Mouse (Mus musculus) bone marrow macrophage, adult 2 months (primary cell): ENCODE measurements around the gene Cd96. TPM values are rescaled to one million over a fixed set of nuclear protein-coding genes. Genes with fewer than 3 reads are reported as not detected.

Experiments
- H3K27ac ChIP-seq: 2 replicates; pipeline ENCODE4 v1.5.1; 2012; ENCODE audit warnings: low read depth, low read length; ENCODE audit not compliant: insufficient read depth
- H3K4me1 ChIP-seq: 2 replicates; pipeline ENCODE4 v1.6.1; 2012; ENCODE audit warnings: low read length; ENCODE audit not compliant: control insufficient read depth, insufficient read depth
- H3K4me3 ChIP-seq: 2 replicates; pipeline ENCODE4 v1.5.1; 2012; ENCODE audit warnings: mild to moderate bottlenecking, low read length, moderate library complexity; ENCODE audit not compliant: insufficient read depth
- CTCF ChIP-seq: IDR thresholded peaks from 2 replicates; pipeline ENCODE4 v1.5.1; 2012; ENCODE audit warnings: low read depth, mild to moderate bottlenecking, low read length, moderate library complexity
- POLR2A ChIP-seq: IDR thresholded peaks from 2 replicates; pipeline ENCODE4 v1.6.1; 2012; ENCODE audit warnings: mild to moderate bottlenecking, low read depth, low read length, borderline replicate concordance
- polyA plus RNA-seq: library from polyadenylated mRNA; stranded (reverse); fragments of >200 nt; gene quantifications from 2 replicates; pipeline ENCODE4 v1.2.4, GENCODE M21; 2012; ENCODE audit not compliant: missing spikeins, insufficient read depth, insufficient read length

Cd96 gene
- polyA plus RNA-seq, 1 experiment, result not detected

DNA sequence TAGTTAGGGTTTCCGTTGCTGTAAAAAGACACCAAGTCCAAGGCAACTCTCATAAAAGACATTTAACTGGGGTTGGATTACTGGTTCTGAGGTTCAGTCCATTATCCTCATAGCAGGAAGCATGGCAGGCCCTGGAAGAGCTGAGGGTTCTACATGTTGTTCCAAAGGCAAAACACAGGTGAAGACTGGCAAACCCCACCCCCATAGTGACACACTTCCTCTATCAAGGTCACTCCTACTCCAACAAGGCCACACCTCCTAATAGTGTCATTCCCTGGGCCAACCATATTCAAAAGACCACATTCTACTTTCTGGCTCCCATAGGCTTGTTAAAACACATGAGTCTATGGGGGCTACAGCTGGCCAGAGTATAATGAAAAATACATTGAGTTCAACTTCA lies 108.4 kb downstream of the Cd96 start:
- H3K27ac ChIP-seq, result no peak overlapping the region
- no peak for TF ChIP-seq CTCF
- TF ChIP-seq POLR2A, result no peak
- H3K4me1 ChIP-seq, result peaks cover 14% of the 10 kb centered on the region
- no peak overlapping the region for H3K4me3 ChIP-seq

DNA sequence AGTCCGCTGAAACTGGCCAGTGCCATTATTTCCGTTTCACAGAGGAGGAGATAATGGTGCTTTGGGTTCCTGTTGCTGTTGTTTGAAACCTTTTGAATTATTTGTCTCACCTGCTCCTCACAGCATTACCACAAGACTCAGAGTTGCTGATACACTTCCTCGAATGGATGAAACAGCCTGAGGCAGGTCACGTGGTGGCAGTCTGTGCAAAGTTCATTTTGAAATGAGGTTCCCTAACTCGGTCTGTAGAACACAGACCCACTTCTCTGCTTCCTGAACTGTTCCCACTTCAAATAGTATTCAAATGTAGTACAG lies 109.2 kb downstream of the Cd96 start:
- TF ChIP-seq CTCF (no peak), POLR2A (no peak)
- peaks cover 14% of the 10 kb centered on the region for H3K4me1 ChIP-seq
- H3K27ac ChIP-seq, result peak overlapping the region; percentile 63
- peak overlapping the region; percentile 79 for H3K4me3 ChIP-seq

DNA sequence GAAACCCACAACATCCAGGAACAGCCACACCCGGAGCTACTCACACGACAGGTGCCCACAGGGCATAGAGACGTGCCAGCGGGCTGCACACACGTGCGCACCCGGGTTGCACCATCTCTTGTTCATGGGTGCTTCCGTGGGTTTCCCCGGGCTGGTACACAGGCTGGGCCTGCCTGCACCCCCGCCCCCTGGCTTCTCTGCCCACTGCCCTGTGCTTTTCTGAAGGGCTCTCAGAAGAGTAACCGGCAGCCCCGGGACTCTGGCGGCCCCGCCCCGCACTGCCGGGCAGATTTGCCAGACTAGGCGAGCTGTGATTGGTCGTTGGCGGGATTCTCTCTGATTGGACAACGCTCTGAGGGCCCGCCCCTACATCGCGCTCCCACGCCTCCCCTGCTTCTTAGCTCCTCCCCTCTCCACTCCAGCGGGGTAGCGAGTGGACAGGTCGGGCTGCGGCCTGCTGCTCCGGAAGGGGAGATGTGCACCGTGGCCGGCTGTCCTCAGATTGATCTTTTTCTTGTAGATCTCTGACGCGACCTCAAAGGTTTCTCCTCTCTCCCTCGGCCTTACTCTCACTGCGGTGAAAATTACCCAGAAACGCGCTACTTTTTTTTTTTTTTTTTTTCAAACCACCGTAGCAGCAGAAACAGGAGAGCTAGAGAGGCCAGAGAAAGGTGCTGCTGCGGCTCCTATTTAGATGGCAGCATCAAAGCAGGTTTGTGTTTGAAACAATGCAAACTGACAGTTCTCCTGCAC lies 109.7 kb downstream of the Cd96 start, which contains the start of gene Plcxd2:
Gene Plcxd2, minus strand, starts transcription at position 66 of the 753 bp plus-strand sequence.
- TF ChIP-seq POLR2A, result no peak
- TF ChIP-seq CTCF, result no peak
- Histone ChIP-seq H3K27ac (peak within 1 kb of the TSS; percentile 63), H3K4me3 (peak within 1 kb of the TSS; percentile 79), H3K4me1 (peaks cover 14% of the 10 kb centered on the region)

DNA sequence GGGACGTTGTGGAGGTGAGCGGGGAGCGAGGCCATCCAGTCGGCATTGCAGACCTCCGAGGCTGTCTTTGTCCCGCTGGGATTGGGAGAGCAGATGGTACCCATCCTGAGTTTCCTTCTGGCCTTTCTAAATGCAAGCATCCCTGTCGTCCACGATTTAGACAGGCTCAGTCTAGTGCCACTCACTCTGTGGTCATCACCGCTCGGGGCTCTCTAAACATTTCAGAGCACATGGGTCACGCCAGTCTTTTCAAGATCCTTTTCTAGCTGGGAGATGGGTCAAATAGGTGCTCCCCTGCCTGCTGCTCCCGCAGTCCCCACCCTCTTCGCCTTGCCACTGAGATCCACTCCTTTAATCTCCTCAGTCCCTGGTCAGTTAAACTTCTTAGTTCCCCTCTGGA lies 110.3 kb downstream of the Cd96 start:
- Histone ChIP-seq H3K4me1 (peaks cover 14% of the 10 kb centered on the region), H3K4me3 (peak overlapping the region; percentile 79), H3K27ac (no peak overlapping the region)
- TF ChIP-seq CTCF (no peak), POLR2A (no peak)

DNA sequence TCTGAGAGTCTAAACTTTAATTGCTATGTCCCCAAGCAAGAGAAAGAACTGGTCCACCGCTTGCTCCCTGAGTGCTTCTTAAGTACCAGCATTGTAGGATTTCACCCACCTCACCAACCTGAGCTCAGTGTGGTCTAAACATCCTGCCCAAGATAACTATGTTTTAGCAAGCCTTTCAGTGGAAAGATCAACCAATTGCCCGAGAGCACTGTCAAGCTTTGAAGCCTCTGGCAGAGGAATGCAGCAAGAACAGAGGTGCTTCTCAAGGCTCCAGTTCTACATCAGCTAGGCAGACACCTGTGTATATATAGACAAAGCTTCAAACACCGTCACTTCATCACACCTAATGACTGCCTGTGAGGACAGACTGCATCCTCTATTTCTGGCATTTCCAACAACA lies 111.3 kb downstream of the Cd96 start:
- Histone ChIP-seq H3K4me3 (no peak overlapping the region), H3K4me1 (peaks cover 14% of the 10 kb centered on the region), H3K27ac (no peak overlapping the region)
- TF ChIP-seq CTCF (no peak), POLR2A (no peak)

DNA sequence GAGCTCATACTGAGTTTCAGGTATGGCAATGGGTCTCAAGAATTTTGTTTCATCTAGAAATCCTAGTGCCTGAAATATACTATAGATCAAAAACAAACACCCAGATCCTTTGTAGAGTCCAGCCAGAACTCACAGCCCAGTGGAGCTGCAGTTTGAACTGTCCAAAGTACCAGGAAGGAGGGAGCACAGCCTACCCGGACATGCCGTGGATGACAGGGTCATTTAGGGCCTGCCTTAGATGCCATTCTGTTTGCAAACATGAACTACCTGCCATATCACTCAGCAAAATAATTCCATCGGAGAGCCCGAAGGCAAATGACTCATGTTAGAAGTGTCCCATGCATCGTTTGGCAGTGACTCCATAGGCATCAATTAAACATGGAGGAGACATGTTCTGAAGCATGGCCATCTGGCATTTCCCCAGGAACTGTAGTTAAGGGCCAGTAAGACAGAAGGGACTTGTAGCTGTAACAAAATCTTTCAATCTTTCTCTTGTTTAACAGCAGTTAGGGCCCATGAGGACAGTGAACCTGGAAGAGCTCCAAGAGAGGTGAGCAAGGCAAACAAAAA lies 111.9 kb downstream of the Cd96 start:
- H3K27ac ChIP-seq, result no peak overlapping the region
- TF ChIP-seq POLR2A (no peak), CTCF (no peak)
- H3K4me1 ChIP-seq, result peaks cover 14% of the 10 kb centered on the region
- no peak overlapping the region for H3K4me3 ChIP-seq

DNA sequence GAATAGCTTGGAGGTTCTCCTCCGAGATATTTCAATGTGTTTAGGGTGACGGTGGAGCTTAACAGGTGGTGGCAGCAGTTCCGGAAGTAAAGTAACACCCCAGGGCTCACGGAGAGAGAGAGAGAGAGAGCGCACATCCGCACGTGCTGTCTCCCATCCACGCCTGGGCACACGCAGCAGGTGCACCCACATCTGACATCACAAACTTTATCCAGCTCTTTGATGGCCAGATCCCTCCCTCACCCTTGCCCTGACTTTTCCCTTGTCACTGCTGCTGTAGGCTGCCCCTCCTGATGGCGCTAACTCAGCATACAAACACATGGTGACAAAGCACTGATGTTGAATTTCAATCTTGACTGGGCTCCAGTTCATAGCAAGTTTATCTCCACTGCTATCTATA lies 113.8 kb downstream of the Cd96 start:
- peaks cover 14% of the 10 kb centered on the region for H3K4me1 ChIP-seq
- H3K4me3 ChIP-seq, result no peak overlapping the region
- TF ChIP-seq CTCF (no peak), POLR2A (no peak)
- H3K27ac ChIP-seq, result no peak overlapping the region

DNA sequence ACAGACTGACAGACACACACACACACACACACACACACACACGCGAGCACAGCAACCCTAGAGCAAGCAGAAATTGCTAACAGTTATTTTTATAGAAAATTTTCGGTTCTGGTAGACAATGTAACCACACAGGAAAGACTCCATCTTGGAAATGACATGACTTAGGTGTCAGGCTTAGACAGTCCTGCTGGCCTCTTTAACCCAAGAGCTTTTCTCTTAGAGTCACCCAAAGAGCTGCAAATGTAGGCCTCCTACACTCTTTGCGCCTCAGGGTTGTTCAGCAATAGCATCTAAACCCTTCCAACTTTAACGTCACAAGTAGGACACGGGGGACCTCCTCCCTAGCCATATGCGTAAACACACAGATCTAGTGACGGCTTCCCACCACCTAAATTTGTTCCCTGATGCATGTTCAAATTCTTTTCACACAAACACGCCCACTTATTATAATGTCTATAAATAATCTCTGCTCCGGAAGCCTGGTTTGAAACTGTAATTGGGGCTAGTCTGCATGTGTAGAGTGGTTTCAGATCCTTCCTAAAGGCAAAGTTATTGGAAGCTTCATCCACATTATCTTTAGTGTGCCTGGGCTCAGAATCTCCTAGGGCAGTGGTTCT lies 118.4 kb downstream of the Cd96 start:
- no peak overlapping the region for H3K27ac ChIP-seq

DNA sequence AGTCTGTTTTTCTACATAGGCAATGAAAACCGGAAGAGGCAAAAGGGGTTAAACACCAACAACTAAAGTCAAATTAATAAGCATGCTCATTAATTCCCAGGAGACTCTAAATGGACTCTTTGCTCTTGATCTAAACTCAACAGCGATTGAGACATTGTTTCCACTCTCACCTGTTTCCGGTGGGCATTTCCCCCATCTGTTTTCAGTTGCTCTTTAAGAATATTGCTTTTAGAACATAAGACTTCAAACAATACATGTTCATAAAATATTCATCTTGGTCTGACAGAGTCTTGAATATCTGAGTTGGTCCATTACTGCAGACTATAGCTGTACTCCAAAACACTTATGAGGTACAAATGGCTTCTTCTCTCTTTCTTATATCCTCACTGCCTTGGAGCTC lies 119.1 kb downstream of the Cd96 start:
- no peak for TF ChIP-seq POLR2A
- TF ChIP-seq CTCF, result no peak
- H3K27ac ChIP-seq, result no peak overlapping the region
- no peak overlapping the region for H3K4me3 ChIP-seq
- H3K4me1 ChIP-seq, result no peaks in the 10 kb centered on the region

More for the DNA sequence above, 118.4 kb downstream of the Cd96 start:
- H3K4me3 ChIP-seq, result no peak overlapping the region
- TF ChIP-seq POLR2A, result no peak
- no peak for TF ChIP-seq CTCF
- H3K4me1 ChIP-seq, result no peaks in the 10 kb centered on the region

DNA sequence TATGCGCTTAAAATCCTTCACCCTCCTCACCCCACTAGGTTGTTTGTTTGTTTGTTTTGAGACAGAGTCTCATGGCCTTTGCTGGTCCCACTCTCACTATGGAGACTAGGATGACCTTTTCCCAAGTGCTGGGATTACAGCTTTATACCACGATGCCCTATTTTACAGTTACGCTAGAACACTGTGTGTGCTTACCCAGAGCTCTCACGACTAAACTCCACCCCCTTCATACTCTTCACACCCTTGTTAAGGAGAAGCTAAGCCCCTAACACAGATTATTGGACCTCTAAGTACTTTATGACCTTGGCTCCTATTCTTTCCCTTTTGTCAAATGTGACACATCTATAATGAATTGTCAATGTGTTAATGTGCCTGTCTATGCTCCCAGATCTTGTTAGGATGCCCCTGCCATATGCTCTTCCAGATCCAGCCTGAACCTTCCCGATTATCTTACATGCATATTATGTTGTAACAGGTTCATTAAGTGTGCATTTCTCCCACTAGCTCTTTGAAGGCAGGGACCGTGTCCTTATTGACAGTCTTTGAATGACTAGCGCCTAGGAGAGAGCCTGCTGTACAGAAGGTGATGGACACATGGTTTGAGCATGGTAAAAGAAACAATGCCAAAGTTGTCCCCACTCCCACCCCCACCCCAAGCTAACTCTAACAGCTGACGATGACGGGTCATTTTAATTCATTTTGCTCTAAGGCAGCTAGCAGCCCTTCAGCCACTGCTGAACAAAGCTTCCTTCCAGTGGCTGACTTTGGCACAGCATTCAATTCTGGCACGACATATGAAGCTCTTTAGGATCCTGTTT lies 120.5 kb downstream of the Cd96 start:
- H3K4me3 ChIP-seq, result no peak overlapping the region
- TF ChIP-seq CTCF, result no peak
- H3K27ac ChIP-seq, result no peak overlapping the region
- no peaks in the 10 kb centered on the region for H3K4me1 ChIP-seq
